Mouse (Mus musculus) ovary, postnatal 10 days (tissue): ENCODE measurements around the gene Cmbl.
A peak's percentile ranks its signal among the peaks of the same experiment; 100 is the strongest.

Source experiments
- DNase-seq: peaks from one replicate; pipeline ENCODE4 v3.0.0; 2022; ENCODE audit warnings: low spot score

Gene Cmbl

GRCm38 (mm10) chr15:31565184-31565583 is at the start of gene Cmbl:
TSS of gene Cmbl (plus strand) at chr15:31565389.
- DNase-seq = no peak

GRCm38 (mm10) chr15:31517186-31517585 is 48.0 kb upstream of the Cmbl start:
- DNase-seq = no peak

GRCm38 (mm10) chr15:31518371-31518770 is 46.8 kb upstream of the Cmbl start:
- DNase-seq = no peak

- DNase-seq = no peak
These were observed 46.2 kb upstream of the Cmbl start for GRCm38 (mm10) chr15:31519000-31519399.

GRCm38 (mm10) chr15:31526463-31526862 is 38.7 kb upstream of the Cmbl start:
- DNase-seq = no peak

GRCm38 (mm10) chr15:31528477-31528876 is 36.7 kb upstream of the Cmbl start:
- DNase-seq = no peak

GRCm38 (mm10) chr15:31529103-31529502 is 36.1 kb upstream of the Cmbl start:
- DNase-seq = no peak

GRCm38 (mm10) chr15:31529811-31530658 is 35.2 kb upstream of the Cmbl start:
- DNase-seq = peak; percentile 24

GRCm38 (mm10) chr15:31530659-31531445 is 34.3 kb upstream of the Cmbl start, which contains the start of gene March6:
TSS of gene March6 (minus strand) at chr15:31531053.
- peak; percentile 53 for DNase-seq

GRCm38 (mm10) chr15:31531446-31532330 is 33.5 kb upstream of the Cmbl start:
- DNase-seq = no peak

- DNase-seq = no peak
These were observed 32.7 kb upstream of the Cmbl start for GRCm38 (mm10) chr15:31532331-31533021.

- DNase-seq = no peak
These were observed 31.7 kb upstream of the Cmbl start for GRCm38 (mm10) chr15:31533529-31533928.

GRCm38 (mm10) chr15:31534421-31535258 is 30.5 kb upstream of the Cmbl start:
- DNase-seq = no peak

GRCm38 (mm10) chr15:31535259-31535855 is 29.8 kb upstream of the Cmbl start:
- no peak for DNase-seq

- no peak for DNase-seq
These were observed 29.0 kb upstream of the Cmbl start for GRCm38 (mm10) chr15:31536051-31536737.

- no peak for DNase-seq
These were observed 27.5 kb upstream of the Cmbl start for GRCm38 (mm10) chr15:31537706-31538105.

- no peak for DNase-seq
These were observed 26.8 kb upstream of the Cmbl start for GRCm38 (mm10) chr15:31538346-31538745.

- DNase-seq = no peak
These were observed 25.3 kb upstream of the Cmbl start for GRCm38 (mm10) chr15:31539643-31540512.

- no peak for DNase-seq
These were observed 24.7 kb upstream of the Cmbl start for GRCm38 (mm10) chr15:31540513-31540802.
